Mouse (Mus musculus) cerebellum, postnatal 25 days (tissue): ENCODE results near the gene Tmtc2.

Experiments
- DNase-seq, 2 experiments: peaks; one replicate each; pipeline ENCODE4 v3.0.0; 2021; ENCODE audit warnings: mixed read lengths in 2 of 2

The Tmtc2 gene

GRCm38 (mm10) chr10:105544004-105545003 is 29.9 kb downstream of the Tmtc2 start:
- DNase-seq: no peak

GRCm38 (mm10) chr10:105542081-105542480 is 32.2 kb downstream of the Tmtc2 start:
- DNase-seq: no peak

- DNase-seq: no peak
These were observed 34.6 kb downstream of the Tmtc2 start for GRCm38 (mm10) chr10:105539697-105540096.

GRCm38 (mm10) chr10:105536910-105537309 is 37.3 kb downstream of the Tmtc2 start:
- DNase-seq: no peak

- no peak for DNase-seq
These were observed 38.4 kb downstream of the Tmtc2 start for GRCm38 (mm10) chr10:105535848-105536247.

GRCm38 (mm10) chr10:105532747-105533146 is 41.5 kb downstream of the Tmtc2 start:
- no peak for DNase-seq

GRCm38 (mm10) chr10:105532019-105532525 is 42.2 kb downstream of the Tmtc2 start:
- DNase-seq: no peak

- DNase-seq: no peak
These were observed 43.0 kb downstream of the Tmtc2 start for GRCm38 (mm10) chr10:105531080-105531894.

- DNase-seq: no peak
These were observed 50.7 kb downstream of the Tmtc2 start for GRCm38 (mm10) chr10:105523405-105524088.

GRCm38 (mm10) chr10:105522431-105522830 is 51.8 kb downstream of the Tmtc2 start:
- no peak for DNase-seq

- DNase-seq: no peak
These were observed 55.0 kb downstream of the Tmtc2 start for GRCm38 (mm10) chr10:105519154-105519806.

GRCm38 (mm10) chr10:105518144-105518543 is 56.1 kb downstream of the Tmtc2 start:
- no peak for DNase-seq

GRCm38 (mm10) chr10:105513777-105514322 is 60.4 kb downstream of the Tmtc2 start:
- no peak for DNase-seq

GRCm38 (mm10) chr10:105509896-105510272 is 64.4 kb downstream of the Tmtc2 start:
- no peak for DNase-seq

GRCm38 (mm10) chr10:105509146-105509895 is 64.9 kb downstream of the Tmtc2 start:
- DNase-seq: peak; percentile 65 to 71

GRCm38 (mm10) chr10:105507982-105508786 is 66.1 kb downstream of the Tmtc2 start:
- no peak for DNase-seq

GRCm38 (mm10) chr10:105506046-105506445 is 68.2 kb downstream of the Tmtc2 start:
- DNase-seq: peak; percentile 77 to 84

- no peak for DNase-seq
These were observed 69.8 kb downstream of the Tmtc2 start for GRCm38 (mm10) chr10:105504472-105504871.

GRCm38 (mm10) chr10:105501736-105502135 is 72.5 kb downstream of the Tmtc2 start:
- DNase-seq: no peak

GRCm38 (mm10) chr10:105500482-105500881 is 73.8 kb downstream of the Tmtc2 start:
- DNase-seq: no peak
